Mouse (Mus musculus) cerebellum, adult 2 months (tissue): ENCODE results near the gene Atad1. TPM values are rescaled to one million over a fixed set of nuclear protein-coding genes. Genes with fewer than 3 reads are reported as not detected.
A peak's percentile ranks its signal among the peaks of the same experiment; 100 is the strongest.

ENCODE experiments used
- DNase-seq, 2 experiments: peaks; one replicate each; pipeline ENCODE4 v3.0.0; 2021
- H3K27ac ChIP-seq: fragments of 200-500 bp; 2 replicates; pipeline ENCODE4 v1.5.1; 2012; ENCODE audit warnings: low read length, control low read depth, inconsistent platforms; ENCODE audit not compliant: insufficient read depth
- H3K27me3 ChIP-seq: fragments of 200-500 bp; 2 replicates; pipeline ENCODE4 v1.6.1; 2012; ENCODE audit warnings: inconsistent platforms, mild to moderate bottlenecking, low read length, moderate library complexity; ENCODE audit not compliant: control insufficient read depth, insufficient read depth
- H3K4me1 ChIP-seq: fragments of 200-500 bp; 2 replicates; pipeline ENCODE4 v1.6.1; 2011; ENCODE audit warnings: low read length; ENCODE audit not compliant: control insufficient read depth, insufficient read depth
- H3K4me3 ChIP-seq: fragments of 200-500 bp; replicated peaks from 2 replicates; pipeline ENCODE3; 2011; ENCODE audit warnings: mild to moderate bottlenecking, low read depth, low read length, control low read depth; ENCODE audit not compliant: insufficient read depth
- CTCF ChIP-seq: fragments of 200-500 bp; IDR thresholded peaks from 2 replicates; pipeline ENCODE4 v1.5.1; 2011; ENCODE audit warnings: low read depth, mild to moderate bottlenecking, control low read depth, low read length, moderate library complexity, borderline replicate concordance; ENCODE audit not compliant: insufficient read depth
- POLR2A ChIP-seq: fragments of 200-500 bp; IDR thresholded peaks from 2 replicates; pipeline ENCODE4 v1.6.1; 2011; ENCODE audit warnings: low read length, control low read depth, borderline replicate concordance; ENCODE audit not compliant: insufficient read depth
- WGBS: fragments of 180-500 bp; shearing (Covaris S2); methylation state at CpG from one replicate; pipeline ENCODE4 v1.1.7; 2018; 5-methylcytosine and 5-hydroxymethylcytosine counted together
- polyA plus RNA-seq: library from polyadenylated mRNA; depleted of rRNA; stranded (reverse); fragments of >200 nt; gene quantifications from 2 replicates; pipeline ENCODE4 v1.2.3, GENCODE M21; 2012

Atad1 gene
- polyA plus RNA-seq, 1 experiment = 77.2 TPM

DNA sequence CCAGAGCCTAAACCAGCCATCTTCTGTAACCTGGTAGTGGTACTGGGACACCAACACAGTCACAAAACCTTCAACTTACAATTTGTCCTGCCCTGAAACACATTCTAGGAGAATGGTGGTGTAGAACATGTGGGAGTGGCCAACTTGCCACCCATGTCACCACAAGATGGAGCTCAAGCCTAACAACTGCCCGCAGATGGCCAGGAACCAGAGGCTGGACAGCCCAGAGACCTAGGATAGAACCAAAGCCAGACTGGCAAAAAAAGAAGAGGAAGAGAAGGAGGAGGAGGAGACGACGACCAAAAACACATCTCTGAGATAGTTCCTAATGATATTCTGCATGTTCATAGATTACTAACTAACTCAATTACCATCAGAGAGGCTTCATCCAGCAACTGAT lies 24.4 kb downstream of the Atad1 start:
- WGBS = 1% methylated on average over 3 of the region's 3 CpGs
- TF ChIP-seq POLR2A (no peak), CTCF (peak; percentile 97)

GRCm38 (mm10) chr19:32713471-32713870 lies 26.1 kb downstream of the Atad1 start:
- TF ChIP-seq POLR2A = no peak
- no peak for TF ChIP-seq CTCF
- 70% methylated on average over 3 of the region's 3 CpGs for WGBS
- no peaks in the 10 kb centered on the region for H3K27me3 ChIP-seq
- H3K4me3 ChIP-seq = no peak overlapping the region
- peak overlapping the region; percentile 55 for H3K27ac ChIP-seq
- H3K4me1 ChIP-seq = peaks cover 7% of the 10 kb centered on the region; the same call in 1 of the 2 replicates
- peak in 1 of 2 experiments; percentile 8 for DNase-seq

More for the DNA sequence above, 24.4 kb downstream of the Atad1 start:
- no peak overlapping the region for H3K4me3 ChIP-seq
- no peaks in the 10 kb centered on the region for H3K27me3 ChIP-seq
- H3K27ac ChIP-seq = no peak overlapping the region
- peak; percentile 83 to 86 for DNase-seq
- H3K4me1 ChIP-seq = peaks cover 7% of the 10 kb centered on the region; the same call in 1 of the 2 replicates

DNA sequence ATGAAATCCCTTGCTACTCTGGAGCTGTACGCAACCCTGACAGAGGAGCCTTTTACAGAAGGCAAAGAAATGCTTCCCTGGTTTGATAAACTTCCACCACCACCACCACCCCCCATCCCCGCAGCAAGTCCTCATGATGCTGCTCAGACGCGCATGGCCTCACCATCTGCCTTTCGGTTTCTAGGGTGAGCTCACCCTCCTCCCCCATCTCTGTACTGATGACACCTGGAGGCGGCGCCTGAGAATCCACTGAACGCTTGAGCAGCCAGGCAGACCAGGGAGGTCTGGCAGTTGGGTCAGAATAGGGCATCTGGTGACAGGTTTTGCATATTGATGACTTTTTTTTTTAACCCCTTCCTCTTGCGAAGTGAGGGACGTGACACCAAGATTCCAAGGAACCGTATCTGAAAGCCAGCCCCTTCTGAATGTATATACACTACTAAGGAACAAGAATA lies 27.0 kb downstream of the Atad1 start:
- H3K4me1 ChIP-seq = peaks cover 7% of the 10 kb centered on the region; the same call in 1 of the 2 replicates
- 1% methylated on average over 11 of the region's 11 CpGs for WGBS
- H3K27ac ChIP-seq = peak overlapping the region; percentile 95
- peak; percentile 86 to 93 for DNase-seq
- H3K27me3 ChIP-seq = no peaks in the 10 kb centered on the region
- TF ChIP-seq POLR2A = no peak; the same call in 1 of the 2 replicates
- TF ChIP-seq CTCF = no peak
- H3K4me3 ChIP-seq = peak overlapping the region; percentile 94

DNA sequence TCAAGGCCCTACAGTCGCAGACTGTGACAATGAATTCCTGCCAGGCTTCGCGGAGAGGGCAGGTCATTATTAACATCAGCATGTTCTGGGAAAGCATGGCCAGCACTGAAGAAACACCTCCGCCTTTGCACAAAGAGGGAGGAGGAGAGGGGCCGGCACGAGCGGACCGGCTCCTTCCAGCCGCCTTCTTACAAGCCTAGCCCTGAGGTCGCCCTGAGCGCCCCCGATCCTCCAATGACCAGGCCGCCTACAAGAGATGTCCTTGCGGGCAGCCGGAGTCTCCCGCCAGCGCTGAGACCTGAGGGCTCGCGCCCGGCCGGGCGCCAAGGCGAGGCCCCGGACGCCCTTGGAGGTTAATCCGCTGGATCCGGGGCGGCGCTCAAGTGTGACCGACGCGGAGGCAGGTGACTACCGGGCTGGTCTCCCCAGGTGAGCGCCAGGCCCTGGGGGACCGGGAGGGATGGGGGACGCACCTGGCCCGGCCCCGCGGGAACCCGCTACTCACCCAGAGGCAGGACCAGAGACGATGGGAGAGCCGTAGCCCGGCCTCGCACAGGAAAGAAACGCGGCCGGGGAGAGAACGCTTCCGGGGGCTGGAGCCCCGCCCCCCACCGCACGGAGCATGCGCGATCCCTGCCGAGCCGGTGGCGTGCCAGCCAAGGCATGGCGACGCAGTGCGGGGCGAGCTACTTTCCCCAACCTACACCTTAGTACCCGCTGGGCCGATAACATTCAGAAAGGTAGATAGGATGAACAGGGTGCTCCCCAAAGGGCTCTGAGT lies 27.6 kb downstream of the Atad1 start:
- under 1% methylated on average over 63 of the region's 63 CpGs for WGBS
- H3K4me3 ChIP-seq = peak overlapping the region; percentile 94
- H3K27me3 ChIP-seq = no peaks in the 10 kb centered on the region
- TF ChIP-seq CTCF (no peak), POLR2A (peak; percentile 98)
- H3K4me1 ChIP-seq = peaks cover 7% of the 10 kb centered on the region; the same call in 1 of the 2 replicates
- peak overlapping the region; percentile 95 for H3K27ac ChIP-seq
- DNase-seq = peak; percentile 92 to 94

DNA sequence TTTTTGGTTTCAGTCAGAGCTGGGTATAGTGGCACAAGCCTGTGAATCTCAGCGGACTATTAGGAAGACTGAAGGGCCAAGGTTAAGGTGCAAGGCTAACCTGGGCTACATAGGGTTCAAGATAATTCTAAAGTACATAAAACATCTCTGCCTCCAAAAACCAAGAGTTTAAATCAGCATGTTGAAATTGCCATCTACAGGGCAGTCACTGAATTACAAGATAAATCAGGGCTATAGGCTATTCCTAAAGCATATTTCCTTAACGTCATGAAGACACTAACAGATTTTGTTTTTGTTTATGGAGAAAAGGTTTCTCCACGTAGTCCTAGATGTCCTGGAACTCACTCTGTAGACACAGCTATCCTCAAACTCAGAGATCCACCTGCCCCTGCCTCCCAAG lies 29.3 kb downstream of the Atad1 start:
- peak in 1 of 2 experiments; percentile 22 for DNase-seq
- 45% methylated on average over 3 of the region's 3 CpGs for WGBS
- Histone ChIP-seq H3K4me3 (no peak overlapping the region), H3K4me1 (peaks cover 7% of the 10 kb centered on the region; the same call in 1 of the 2 replicates), H3K27ac (no peak overlapping the region), H3K27me3 (no peaks in the 10 kb centered on the region)
- no peak for TF ChIP-seq POLR2A
- TF ChIP-seq CTCF = 0 out of 2 replicates have a peak, but pooled peaks have one; percentile 0

DNA sequence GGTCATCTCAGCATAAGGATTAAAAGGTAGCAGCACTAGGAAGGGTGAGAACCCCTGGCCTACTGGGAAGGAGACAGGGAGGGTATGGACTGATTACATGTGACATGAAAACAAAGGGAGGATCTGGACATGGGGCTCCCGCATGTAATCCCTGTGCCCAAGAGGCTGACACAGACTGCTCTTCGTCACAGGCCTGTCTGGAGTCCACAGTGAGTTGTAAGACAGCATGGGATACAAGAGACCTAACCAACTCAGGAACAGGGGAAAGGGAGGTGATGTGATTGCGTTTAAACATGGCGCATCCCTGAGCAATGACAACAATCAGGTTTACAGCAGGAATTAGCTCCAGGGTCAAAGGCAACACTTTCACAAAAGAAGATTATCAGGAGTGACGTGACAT lies 30.6 kb downstream of the Atad1 start:
- Histone ChIP-seq H3K4me3 (no peak overlapping the region), H3K27me3 (no peaks in the 10 kb centered on the region), H3K27ac (no peak overlapping the region), H3K4me1 (peaks cover 7% of the 10 kb centered on the region; the same call in 1 of the 2 replicates)
- TF ChIP-seq POLR2A = no peak
- TF ChIP-seq CTCF = no peak
- no peak for DNase-seq
- 77% methylated on average over 5 of the region's 5 CpGs for WGBS

GRCm38 (mm10) chr19:32702191-32702590 lies 37.4 kb downstream of the Atad1 start:
- Histone ChIP-seq H3K4me1 (no peaks in the 10 kb centered on the region), H3K27ac (no peak overlapping the region), H3K4me3 (no peak overlapping the region), H3K27me3 (no peaks in the 10 kb centered on the region)
- 81% methylated on average over 3 of the region's 3 CpGs for WGBS
- no peak for DNase-seq
- no peak for TF ChIP-seq CTCF

DNA sequence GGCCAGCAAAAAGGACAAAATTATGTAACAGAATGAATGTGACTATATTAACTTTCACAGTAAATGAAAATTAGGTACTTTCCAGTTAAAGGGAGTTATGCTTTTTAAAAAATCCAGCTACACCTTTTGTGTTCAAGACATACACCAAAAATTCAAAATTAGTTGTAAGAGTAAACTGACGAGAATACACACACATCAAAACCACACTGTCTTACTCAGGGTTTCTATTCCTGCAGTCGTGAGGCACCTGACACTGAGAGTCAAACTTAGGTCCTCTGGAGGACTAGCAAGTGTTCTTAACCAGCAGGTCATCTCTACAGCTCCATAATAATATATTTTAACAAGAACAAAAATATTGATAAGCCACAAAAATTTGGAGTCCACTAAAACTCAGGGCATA lies 42.9 kb downstream of the Atad1 start:
- DNase-seq = no peak
- Histone ChIP-seq H3K4me1 (no peaks in the 10 kb centered on the region), H3K27me3 (no peaks in the 10 kb centered on the region), H3K27ac (no peak overlapping the region), H3K4me3 (no peak overlapping the region)
- WGBS = 98% methylated on average over 2 of the region's 2 CpGs
- TF ChIP-seq POLR2A = no peak
- no peak for TF ChIP-seq CTCF
